Mouse (Mus musculus): ENCODE data around the gene Tpd52l2.
A peak's percentile ranks its signal among the peaks of the same experiment; 100 is the strongest.

The Tpd52l2 gene

DNA sequence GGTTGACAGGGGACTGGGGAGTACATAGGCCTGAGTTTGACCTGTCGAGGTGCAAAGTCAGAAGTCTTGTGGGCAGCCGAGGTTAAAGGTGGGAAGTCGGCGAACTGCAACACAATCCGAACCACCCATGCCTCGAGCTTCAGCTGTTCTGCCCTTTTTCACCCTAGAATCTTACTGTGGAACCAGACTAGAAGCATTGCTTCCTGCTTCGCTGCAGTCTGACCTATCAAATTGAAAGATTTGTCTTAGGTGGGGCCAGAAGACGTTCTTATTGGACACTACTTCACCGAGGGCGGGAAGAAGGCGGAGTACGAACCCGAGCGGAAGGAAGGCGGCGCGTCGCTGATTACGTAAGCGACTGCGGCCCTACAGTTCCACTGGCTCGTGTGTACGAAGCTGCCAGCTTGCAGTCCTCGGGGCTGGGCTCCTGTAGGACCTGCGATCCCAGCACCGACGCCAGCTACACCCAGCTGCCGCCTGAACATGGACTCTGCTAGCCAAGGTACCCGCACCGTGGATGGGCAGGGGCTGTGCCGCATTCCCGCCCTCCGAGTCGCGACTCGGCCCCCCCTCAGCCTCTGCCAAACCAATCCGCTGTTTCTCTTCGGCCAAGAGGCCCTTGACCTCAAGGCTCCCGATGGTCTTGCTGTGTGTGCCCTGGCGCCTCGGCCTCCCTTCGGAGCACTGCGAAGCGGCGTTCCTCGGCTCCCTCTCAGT, at the start of gene Tpd52l2:
Gene Tpd52l2, plus strand, starts transcription at position 312 of the 717 bp plus-strand sequence.
- no peak for TF ChIP-seq GATA4 (IDR thresholded peaks at IDR 0.05; ENCODE audit: insufficient replicate concordance, low read length)

DNA sequence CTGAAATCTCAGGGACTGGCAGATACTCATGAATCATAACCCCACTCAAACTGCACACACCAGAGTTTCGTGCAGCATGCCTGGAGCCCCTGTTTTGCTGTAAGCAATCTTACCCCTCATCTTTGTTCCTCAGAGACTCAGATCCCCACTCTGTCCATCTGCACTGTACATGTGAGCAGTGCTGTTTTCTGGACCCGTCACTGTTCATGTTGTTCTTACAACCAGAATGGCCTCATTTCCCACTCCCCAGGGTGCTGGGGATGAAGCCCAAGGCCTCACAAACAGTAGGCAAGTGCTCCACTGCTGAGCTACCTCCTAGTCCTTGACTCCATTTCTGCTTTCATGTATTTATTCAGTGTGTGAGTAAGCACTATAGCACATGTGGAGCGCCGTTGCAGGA, 44.8 kb upstream of the Tpd52l2 start:
- TF ChIP-seq GATA4 (IDR thresholded peaks at IDR 0.05; ENCODE audit: insufficient replicate concordance, low read length) = no peak

GRCm38 (mm10) chr2:181453274-181453673, 43.7 kb upstream of the Tpd52l2 start:
- no peak for TF ChIP-seq GATA4 (IDR thresholded peaks at IDR 0.05; ENCODE audit: insufficient replicate concordance, low read length)

DNA sequence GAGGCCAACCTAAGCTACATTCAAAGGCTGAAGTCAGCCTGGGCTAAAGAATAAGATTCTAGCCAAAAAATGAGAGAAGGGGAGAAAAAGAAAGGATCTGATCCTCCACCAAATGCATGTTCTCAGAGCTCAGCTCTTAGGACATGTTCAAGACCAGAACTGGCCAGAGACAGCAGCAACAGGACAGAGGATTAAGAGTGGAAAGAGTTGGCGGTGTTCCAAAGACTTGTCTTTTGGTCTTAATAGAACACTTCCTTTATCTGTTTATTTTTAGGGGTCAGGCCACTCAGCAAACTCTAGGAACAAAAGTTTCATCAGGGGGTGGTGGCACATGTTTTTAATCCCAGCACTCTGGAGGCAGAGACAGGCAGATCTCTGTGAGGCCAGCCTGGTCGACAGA, 41.0 kb upstream of the Tpd52l2 start:
- TF ChIP-seq GATA4 (IDR thresholded peaks at IDR 0.05; ENCODE audit: insufficient replicate concordance, low read length) = peak; percentile 17; the same call in 1 of the 2 replicates

DNA sequence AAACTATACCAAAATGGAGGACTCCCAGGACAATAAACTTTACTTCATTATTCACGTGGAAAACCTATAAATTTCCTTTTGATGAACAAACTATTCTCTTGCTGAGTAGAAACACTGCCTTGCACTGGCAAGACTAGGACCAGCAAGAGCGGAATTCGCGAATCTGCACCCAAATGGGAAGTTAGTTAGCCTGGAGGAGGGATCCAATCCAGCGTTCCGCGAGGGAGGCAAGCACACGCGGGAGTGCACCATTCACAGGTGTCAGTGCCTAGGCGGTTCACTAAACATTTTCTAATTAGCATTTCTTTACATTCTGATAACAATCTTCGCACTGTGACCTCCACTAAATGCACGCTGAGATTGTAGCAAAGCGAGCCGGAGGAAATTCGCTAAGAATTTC, 39.1 kb upstream of the Tpd52l2 start:
- TF ChIP-seq GATA4 (IDR thresholded peaks at IDR 0.05; ENCODE audit: insufficient replicate concordance, low read length) = no peak

GRCm38 (mm10) chr2:181458411-181459152, 38.4 kb upstream of the Tpd52l2 start:
- no peak for TF ChIP-seq GATA4 (IDR thresholded peaks at IDR 0.05; ENCODE audit: insufficient replicate concordance, low read length)

GRCm38 (mm10) chr2:181459153-181459672, 37.7 kb upstream of the Tpd52l2 start, which contains the start of gene Zbtb46:
Gene Zbtb46, minus strand, starts transcription at chr2:181459426.
- TF ChIP-seq GATA4 (IDR thresholded peaks at IDR 0.05; ENCODE audit: insufficient replicate concordance, low read length) = no peak

DNA sequence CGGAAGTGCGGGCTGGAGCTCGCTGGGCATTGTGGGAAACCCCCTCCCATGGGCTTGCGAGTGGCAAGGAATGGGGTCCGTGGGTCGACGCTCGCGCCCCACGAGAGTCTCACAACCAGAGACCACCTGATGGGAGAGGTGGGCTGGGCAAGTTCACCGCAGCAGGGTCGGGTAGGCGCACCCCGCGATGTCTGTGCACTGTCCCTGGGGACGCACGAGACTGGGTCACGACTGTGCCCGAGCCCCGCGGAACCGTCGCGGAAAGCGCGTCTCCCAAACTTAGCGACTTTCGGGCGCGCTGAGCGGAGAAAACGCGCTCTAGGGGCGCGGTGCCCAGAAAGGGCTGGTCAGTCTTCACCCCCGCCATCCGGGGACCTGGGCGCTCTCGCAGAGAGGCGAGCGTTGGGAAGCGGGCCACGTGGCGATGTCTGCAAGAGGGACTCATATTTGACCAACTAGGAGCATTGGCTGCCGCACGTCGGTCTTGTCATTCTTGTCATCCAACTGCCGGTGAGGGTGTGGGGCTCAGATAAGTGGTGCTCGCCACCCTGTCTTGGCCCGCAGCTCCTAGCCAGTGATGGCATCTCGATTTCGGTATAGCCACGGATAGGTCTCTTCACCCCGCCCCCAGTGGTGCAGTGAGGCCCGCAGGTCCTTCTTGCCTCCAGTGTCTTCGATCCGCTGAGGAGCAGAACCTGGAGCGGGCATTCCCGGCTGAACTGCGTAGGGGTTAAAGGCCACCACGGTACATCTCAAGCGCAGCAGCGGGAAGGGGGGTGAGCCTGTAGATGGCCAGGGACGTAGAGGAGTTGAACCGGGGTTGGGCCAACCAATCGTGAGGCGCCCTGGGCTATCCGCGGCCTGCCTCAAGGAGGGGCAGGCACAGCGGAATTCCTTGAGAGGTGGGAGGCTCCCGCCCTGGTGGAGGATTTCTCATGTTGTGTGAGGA, 37.0 kb upstream of the Tpd52l2 start:
- TF ChIP-seq GATA4 (IDR thresholded peaks at IDR 0.05; ENCODE audit: insufficient replicate concordance, low read length) = no peak

- TF ChIP-seq GATA4 (IDR thresholded peaks at IDR 0.05; ENCODE audit: insufficient replicate concordance, low read length) = no peak
These were observed 35.3 kb upstream of the Tpd52l2 start for GRCm38 (mm10) chr2:181461536-181462100.

GRCm38 (mm10) chr2:181462604-181463003, 34.3 kb upstream of the Tpd52l2 start:
- TF ChIP-seq GATA4 (IDR thresholded peaks at IDR 0.05; ENCODE audit: insufficient replicate concordance, low read length) = no peak

DNA sequence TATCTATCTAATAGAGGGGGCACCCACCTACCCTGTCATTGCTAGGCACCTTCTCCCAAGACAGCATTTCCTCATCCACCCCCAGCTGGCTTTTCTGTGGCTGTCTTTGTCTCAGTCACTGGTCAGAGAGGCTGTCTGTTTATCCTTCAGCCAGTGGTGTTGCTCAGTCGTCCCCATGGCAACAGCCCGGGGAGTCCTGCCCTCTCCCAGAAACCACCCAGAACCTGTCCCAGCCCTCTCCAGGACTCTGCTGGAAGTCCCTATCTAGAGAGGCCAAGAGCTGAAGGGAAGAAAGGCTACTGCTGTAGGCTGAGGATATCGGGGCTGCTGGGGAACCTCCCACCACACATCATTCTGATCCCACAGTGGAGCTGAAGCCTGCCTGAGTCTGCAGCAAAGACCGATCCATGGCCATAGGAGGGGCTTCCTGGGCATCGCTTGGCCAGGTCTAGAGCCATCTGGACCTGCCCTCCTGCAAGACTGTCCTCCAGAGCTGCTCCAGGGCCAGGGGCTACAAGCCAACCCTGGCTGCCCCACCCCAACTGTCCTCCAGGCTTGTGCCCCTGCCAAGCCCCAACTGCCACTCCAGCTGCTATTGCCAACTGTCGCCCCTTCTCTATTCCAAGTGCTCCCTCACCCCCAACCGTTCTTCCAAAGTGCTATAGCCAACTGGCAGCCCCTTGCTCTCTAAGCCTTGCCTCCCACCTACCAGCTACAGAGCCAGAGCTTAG, 33.8 kb upstream of the Tpd52l2 start:
- no peak for TF ChIP-seq GATA4 (IDR thresholded peaks at IDR 0.05; ENCODE audit: insufficient replicate concordance, low read length)

DNA sequence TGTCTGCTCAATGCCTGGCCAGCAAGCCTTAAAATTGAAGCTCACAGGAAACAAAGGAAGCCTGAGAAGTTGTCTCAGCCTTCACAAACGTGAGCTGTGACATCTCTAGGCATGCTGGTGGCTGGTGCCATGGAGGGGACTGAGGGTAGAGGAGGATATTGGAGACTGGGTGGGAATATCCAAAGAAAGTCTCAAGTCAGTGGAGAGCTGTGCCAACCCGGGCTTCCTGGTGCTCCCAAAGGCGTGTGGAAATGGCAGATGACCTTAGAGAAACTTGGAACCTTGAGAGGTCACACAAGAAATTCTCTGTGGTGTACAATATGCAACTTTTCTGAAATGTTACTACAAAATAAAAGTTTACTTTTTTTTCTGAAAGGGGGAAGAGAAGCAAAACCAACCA, 31.5 kb upstream of the Tpd52l2 start:
- no peak for TF ChIP-seq GATA4 (IDR thresholded peaks at IDR 0.05; ENCODE audit: insufficient replicate concordance, low read length)

DNA sequence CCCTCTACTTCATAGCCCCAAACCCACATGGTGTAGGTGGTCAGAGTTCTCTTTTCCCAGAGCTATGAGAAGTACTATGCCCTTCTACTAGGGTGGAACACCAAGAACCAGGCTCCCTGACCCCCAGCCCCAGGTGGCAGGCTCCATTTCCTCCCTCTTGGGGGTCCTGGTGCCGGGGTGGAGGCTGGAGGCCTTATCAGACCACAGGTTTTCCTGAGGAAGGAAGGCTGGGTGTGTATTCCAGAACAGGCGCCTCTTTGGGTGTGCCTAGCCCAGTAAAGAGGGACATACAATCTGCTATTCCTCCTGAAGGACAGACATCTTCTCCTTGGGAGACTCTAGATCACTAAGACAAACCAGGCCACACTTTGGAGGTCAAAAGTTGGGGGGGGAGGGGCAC, 26.7 kb upstream of the Tpd52l2 start:
- peak; percentile 75; the same call in 1 of the 2 replicates for TF ChIP-seq GATA4 (IDR thresholded peaks at IDR 0.05; ENCODE audit: insufficient replicate concordance, low read length)

DNA sequence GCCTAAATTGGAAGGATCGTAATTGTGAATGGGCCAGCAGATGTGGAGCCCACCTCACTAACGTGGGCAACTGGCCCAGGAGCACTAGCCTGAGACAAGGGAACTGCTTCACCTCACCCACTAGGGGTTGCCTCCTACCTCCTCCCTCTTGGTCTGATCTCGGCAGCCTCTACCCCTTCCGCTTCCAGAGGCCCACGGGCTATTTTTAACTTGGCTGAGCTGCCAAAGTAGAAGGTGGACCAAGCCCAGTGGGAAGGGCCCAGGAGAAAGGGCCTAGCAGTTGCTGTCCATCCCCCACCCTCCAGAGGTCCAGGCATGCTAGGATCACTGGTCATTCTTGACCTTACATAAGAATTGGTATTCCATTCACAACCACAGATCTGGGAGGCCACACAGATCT, 25.7 kb upstream of the Tpd52l2 start:
- TF ChIP-seq GATA4 (IDR thresholded peaks at IDR 0.05; ENCODE audit: insufficient replicate concordance, low read length) = no peak

All from liver, adult (tissue).